Mouse (Mus musculus) midbrain, embryonic 13.5 days (tissue): Measurements from ENCODE around the gene Slbp. TPM values are rescaled to one million over a fixed set of nuclear protein-coding genes. Genes with fewer than 3 reads are reported as not detected.

ENCODE experiments used
- polyA plus RNA-seq: library from polyadenylated mRNA; unstranded; fragments of >200 nt; fragmentation: Nextera tagmentation; extraction: Ambion mirVana; gene quantifications from 2 replicates; pipeline ENCODE4 v1.2.1, GENCODE M21; 2015

Gene Slbp
- polyA plus RNA-seq, 1 experiment from 2014 or later, result 143 TPM

Other genes starting within 250 kb of the Slbp start
- not detected in 2 replicates for gene Nkx1-1, start 218.6 kb downstream of the Slbp start, polyA plus RNA-seq
- gene Fam53a, start 22.9 kb downstream of the Slbp start, polyA plus RNA-seq, result 36.0 and 41.3 TPM in 2 replicates
- gene Gm9903, start 22.6 kb downstream of the Slbp start, polyA plus RNA-seq, result 0.85 TPM in 2 replicates
- 84.6 and 88.0 TPM in 2 replicates for gene Tacc3, start 5.6 kb upstream of the Slbp start, polyA plus RNA-seq
- gene Tmem129, start 5.8 kb upstream of the Slbp start, polyA plus RNA-seq, result 31.8 and 33.2 TPM in 2 replicates
- 38.3 and 45.9 TPM in 2 replicates for gene Fgfr3, start 69.1 kb upstream of the Slbp start, polyA plus RNA-seq
- 52.3 and 58.7 TPM in 2 replicates for gene Letm1, start 130.2 kb upstream of the Slbp start, polyA plus RNA-seq
- 83.3 and 87.2 TPM in 2 replicates for gene Nsd2, start 168.2 kb upstream of the Slbp start, polyA plus RNA-seq